Mouse (Mus musculus) liver, postnatal 0 days (tissue): ENCODE results near the gene Tmem258.
A peak's percentile ranks its signal among the peaks of the same experiment; 100 is the strongest.

Experiments used
- CTCF ChIP-seq: sonication (generic); IDR thresholded peaks from 2 replicates; pipeline ENCODE4 v1.5.1; 2016; ENCODE audit warnings: antibody characterized with exemption, low read depth
- EP300 ChIP-seq: IDR thresholded peaks from 2 replicates; pipeline ENCODE4 v1.6.1; 2016; ENCODE audit warnings: antibody characterized with exemption, low read depth, mild to moderate bottlenecking

- TF ChIP-seq CTCF: peak; percentile 97
- peak; percentile 74 for TF ChIP-seq EP300
These were observed 5.1 kb upstream of the Tmem258 start for GRCm38 (mm10) chr19:10198723-10199122.
